Mouse (Mus musculus) layer of hippocampus, adult 8-10 months (tissue): ENCODE measurements at regions not wholly inside any gene's neighbourhood (a gene's known extent, or its start where the extent isn't known, plus 50 kb on each side); places are given as distances from the start of the nearest gene placed in this dataset.

Source experiments
- DNase-seq, 2 experiments: peaks; one replicate each; pipeline ENCODE4 v3.0.0; 2022; ENCODE audit warnings: low spot score in 2 of 2

DNA sequence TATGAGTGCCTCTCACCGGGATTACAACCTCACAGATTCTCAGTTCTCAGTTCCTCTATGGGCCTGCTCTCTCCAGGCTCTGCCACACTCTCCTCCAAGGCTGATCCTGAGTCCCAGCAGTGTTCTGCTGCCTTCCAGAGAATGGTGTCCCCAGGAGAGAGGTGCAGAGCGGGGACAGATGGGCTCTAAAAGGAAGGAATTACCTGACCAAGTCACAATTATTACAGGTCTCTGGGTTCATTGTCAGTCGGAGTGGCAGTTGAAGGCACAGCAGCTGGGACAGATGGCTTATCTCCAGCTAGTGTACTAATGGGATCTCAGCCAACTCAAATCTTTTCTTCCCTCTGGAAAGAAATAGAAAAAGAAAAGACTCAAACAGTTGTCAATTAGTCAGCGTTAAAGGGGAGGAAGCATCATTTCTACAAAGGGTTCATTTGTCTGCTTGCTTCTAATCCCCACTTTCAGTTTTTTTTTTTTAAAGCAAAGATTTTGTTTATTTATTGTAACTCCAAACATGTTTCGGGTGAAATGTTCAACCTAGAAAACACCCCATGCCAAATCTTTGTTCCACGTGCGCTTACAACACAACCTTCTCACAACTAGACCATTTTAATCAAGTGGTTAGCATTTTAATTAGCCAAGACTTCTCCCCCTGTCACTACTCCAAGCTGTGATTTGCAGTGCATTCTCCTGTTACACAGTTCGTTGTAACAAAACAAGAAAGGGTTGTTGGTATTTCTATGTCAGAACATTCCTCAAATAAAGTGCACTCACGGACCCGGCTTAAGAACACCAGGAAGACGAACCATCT is 304.3 kb upstream of the Sox11 start:
- DNase-seq, result peak in 1 of 2 experiments; percentile 10

DNA sequence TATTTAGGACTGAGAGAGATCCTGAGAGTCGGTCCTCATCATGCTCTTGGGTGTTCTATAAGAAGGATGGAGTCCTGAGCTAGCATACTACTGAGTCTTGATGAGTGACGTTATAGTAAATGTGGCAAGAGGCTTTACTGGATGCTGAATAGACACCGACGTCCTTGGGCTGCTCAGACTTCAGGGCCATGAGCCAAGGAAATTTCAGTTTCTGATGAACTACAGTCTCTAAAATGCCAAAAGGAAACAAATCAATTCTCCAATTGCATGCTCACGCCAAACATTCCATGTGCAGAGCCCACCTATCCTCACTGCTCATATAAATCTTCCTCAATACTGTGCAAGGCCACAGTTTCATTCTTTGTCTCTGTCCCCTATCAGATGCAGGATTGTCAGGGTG is 277.2 kb upstream of the Sox11 start:
- DNase-seq, result no peak

- peak in 1 of 2 experiments; percentile 13 for DNase-seq
Observed at GRCm38 (mm10) chr12:27604061-27604679, 261.8 kb upstream of the Sox11 start.

DNA sequence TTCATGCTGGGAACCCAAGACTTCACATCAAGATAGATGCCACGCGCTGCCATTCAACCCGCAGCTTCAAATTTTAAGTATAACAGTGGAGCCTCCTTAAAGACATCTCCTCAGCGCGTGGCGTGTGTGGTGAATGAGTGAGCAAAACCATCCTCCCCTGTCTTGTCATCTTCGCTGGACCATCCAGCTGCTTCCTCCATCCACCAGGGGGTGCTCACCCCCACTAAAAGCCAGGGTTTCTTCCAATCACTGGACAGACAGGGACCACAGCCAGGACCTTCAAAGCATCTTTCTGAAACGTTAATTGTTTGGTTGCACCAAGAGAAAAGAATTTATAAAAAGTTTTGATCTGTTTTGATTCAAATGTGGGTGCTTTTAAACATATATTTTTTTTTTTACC is 256.8 kb upstream of the Sox11 start:
- DNase-seq, result peak; percentile 29 to 56

- DNase-seq, result no peak
Observed at GRCm38 (mm10) chr12:27597878-27598277, 255.5 kb upstream of the Sox11 start.

DNA sequence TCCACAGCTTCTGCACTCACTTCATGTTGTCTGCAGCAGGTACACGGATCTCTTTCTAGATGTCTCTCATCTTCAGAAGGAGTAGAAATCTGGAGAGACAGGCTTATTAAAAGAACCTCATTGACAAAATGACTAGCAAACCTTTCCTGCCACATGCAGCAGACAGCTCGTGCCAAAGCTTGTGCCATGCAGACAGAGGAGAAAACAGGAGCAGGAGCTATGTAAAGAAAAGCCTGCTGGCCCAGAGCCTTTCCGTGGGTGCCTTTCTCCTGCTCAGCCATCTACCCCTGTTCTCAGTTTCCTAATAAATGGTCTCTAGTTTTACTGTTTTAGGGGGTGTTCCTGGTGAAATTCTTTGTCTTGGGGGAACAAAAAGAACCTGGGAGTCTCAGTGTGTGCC is 254.9 kb upstream of the Sox11 start:
- no peak for DNase-seq

DNA sequence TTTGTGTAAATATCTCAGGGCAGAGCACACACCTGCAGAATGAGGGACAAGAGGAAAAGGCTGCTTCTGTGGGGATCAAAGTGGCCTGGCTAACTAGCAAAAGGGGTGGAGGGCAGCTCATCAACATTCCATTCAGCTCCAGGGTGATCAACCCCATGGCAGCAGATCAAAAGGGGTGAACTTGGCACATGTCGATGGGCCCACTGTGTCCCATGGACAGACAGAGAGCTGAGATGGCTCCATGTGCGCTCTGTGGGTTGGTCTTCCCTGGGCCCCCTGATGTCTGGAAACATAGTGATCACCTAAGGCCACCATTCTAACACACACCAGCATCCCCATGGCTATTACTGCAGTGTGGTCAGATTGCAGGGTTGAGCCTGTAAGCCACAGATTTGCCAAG is 253.2 kb upstream of the Sox11 start:
- no peak for DNase-seq

GRCm38 (mm10) chr12:27593436-27593835 is 251.1 kb upstream of the Sox11 start:
- DNase-seq, result no peak

DNA sequence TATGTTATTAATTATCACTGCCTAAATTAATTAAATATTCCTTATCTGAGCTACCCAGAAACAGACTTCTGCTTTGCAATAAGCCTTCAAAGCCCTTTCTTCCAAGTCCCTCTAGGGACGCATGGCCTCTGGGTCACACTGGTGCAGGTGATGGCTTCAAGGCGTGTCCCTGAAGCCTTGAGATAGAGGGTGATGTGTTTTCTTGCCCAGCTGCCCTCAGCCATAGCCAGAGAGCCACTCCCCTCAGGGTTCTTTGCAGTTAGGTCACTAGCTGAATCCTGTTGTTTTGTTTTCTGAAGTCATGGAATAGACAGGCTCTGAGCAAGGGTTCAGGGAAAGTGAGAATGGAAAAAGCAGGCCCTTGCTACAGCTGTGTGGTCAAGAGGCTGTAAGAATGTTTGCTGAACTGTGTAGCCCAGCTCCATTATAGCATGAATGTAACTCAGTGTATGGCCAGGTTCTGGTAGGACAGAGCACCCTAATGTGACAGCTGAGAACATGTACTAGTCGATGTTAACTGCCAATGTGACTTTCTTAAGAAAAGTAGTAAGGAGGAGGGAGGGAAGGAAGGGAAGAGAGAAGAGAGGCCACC is 233.8 kb upstream of the Sox11 start:
- no peak for DNase-seq

- DNase-seq, result no peak
Observed at GRCm38 (mm10) chr12:27575629-27576028, 233.3 kb upstream of the Sox11 start.

DNA sequence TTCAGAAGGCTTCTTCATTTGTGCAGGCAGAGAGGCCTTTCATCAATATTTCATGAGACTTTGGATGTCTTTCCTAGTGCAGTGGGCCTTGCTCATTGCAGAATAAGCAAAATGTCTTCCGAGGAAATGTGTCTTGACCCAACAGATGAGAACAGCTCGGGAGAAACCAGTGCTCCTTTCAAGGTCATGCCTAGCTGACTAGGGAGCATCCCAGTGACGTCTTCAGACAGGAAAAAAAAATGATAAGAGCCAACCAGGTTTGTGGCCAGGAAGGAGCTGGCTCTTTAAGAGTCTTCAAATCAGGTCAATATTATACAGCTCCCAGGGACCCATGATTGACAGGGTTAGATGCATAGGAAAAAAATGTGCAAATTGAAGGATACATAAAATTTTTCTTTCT is 224.9 kb upstream of the Sox11 start:
- no peak for DNase-seq

DNA sequence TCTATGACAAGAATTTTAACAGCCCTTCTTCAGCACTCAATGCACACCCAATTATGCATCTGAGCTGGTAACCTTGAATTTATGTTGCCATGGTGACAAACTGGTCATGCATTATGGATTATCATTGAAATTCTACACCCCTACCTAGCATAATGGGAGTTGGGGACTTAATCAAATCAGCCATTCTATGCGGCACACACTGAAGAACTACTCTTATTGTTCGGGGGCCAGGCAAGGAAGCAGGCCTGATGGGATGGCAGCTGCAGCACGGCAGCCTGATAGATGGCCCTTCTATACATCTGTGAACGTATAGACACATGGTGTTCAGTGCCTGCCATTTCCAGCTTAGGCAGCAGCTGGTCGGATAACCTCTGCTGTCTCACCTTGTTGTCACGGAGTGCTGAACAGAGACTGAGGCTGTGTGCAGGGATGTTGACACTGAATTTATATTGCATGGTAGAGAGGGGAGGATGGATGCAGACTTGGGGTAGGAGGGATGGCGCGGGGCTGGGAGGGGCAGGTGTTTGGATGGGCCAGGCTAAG is 223.7 kb upstream of the Sox11 start:
- DNase-seq, result no peak

DNA sequence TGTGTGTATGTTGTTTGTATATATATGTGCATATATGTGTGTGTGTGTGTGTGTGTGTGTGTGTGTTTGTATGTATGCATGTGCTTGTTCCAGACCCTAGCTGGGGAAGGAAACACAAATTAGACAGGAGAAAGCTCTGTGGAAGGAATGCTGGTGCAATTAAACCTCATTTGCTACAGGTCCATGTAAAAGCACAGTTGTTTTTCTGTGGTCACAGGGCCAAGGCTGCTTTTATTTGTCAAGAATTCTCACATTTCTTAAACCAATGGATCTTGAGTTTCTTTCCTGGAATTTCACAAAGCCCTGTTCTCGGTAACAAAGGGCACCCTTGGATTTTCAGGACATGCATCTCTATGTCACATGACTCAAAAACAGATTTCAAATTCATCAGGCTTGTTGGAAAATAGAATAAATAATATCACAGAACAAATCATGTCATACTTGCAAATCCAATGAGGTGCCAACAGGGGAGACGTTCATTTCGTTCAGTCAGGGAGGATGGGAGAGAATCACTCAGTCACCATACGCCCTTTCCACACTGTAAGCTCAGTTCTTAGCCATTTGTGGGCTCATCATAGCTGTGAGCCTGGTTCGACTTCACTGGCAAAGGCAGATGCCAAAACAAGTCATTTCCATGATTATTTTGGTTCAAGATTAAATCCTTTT is 222.4 kb upstream of the Sox11 start:
- no peak for DNase-seq

DNA sequence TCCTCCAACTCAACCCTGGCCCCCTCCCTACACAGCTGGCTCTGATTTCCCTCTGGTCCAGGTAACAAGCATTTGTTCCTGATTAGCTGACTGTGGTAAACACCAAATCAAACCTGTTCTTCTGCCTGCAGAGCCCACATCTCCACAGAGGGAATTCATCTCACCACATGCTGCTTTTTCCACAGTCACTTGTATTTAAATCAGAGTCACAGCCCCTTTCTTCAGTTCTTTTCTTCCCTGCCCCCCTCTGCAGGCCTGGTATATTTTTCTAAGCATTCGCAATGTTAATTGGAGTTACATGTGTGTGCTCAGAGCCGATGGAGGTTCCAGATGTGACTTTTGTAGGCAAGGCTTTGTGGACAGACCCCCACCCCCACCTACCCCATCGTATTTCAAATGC is 221.5 kb upstream of the Sox11 start:
- no peak for DNase-seq

DNA sequence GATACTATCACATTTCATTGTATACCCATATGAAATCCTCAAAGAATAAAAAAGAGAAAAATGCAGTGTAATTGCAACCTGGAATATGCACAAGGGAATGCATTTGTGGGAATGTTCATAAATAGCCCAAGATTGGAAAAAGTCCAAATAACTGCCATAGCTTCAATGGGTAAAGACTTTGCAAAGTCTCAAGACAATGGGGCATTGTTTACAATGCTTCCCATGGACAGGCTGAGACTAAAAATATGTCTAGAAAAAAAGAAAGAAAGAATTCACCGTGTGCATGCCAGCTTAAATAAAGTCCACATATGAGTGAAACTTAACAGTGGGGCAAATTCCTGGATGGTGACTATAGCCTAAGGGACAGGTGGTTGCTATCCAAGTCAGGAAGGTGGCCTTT is 210.4 kb upstream of the Sox11 start:
- no peak for DNase-seq

DNA sequence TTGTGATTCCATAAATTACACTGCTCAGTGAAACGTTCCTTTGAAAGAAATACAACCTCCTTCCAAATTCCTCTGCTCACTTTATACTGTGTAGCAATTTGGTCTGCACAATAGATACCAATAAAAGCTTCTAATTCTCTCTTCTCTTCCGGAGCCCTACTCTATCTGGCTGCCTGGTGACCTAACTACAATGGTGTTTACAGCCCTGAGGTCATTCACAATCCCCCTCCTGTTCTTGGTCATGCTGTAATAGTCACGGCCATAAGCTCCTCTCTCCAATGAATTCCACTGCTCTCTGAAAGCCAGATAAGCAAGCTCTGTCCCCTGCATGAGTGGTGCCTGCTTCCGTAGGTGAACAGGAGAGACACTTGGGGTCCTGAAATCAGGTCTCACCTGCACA is 195.8 kb upstream of the Sox11 start:
- DNase-seq, result no peak

GRCm38 (mm10) chr12:27537507-27537906 is 195.1 kb upstream of the Sox11 start:
- DNase-seq, result no peak

GRCm38 (mm10) chr12:27537017-27537416 is 194.6 kb upstream of the Sox11 start:
- no peak for DNase-seq

- DNase-seq, result no peak
Observed at GRCm38 (mm10) chr12:27525604-27526003, 183.2 kb upstream of the Sox11 start.

DNA sequence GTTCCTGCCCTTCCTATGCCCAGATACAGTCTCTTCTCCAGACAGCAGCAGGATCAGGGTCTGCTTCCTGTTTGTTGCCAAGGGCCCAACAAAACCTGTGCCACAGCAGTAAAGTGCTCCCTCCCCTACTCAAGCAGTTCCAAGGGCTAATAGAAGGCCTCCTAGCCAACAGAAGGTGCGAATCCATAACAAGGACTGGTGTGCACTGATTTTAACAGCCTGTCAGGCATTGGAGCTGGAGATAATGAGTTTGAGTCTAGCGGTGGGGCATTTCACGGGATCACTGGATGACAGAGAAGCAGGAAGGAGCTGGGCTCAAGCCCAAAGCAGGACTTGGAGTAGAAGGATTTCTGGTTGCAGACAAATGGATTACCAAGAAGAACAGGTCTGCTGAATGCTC is 170.9 kb upstream of the Sox11 start:
- DNase-seq, result no peak

- DNase-seq, result no peak
Observed at GRCm38 (mm10) chr12:27508226-27508560, 165.8 kb upstream of the Sox11 start.
